Mouse (Mus musculus) forebrain, embryonic 15.5 days (tissue): Measurements from ENCODE around the gene Fam76b. TPM values are rescaled to one million over a fixed set of nuclear protein-coding genes. Genes with fewer than 3 reads are reported as not detected.

Experiments used
- ATAC-seq: fragments of 200-750 bp; cut with Nextera tagmentation; replicated peaks from 2 replicates; pipeline ENCODE4 v1.8.0; 2017; ENCODE audit warnings: mild to moderate bottlenecking, moderate TSS enrichment, moderate library complexity
- H3K27ac ChIP-seq: fragments of 300-500 bp; sonication (generic); replicated peaks from 2 replicates; pipeline ENCODE4 v1.5.1; 2015; ENCODE audit warnings: mild to moderate bottlenecking, inconsistent platforms
- H3K27me3 ChIP-seq: fragments of 300-500 bp; sonication (generic); 2 replicates; pipeline ENCODE4 v1.6.1; 2015; ENCODE audit warnings: inconsistent platforms
- H3K36me3 ChIP-seq: fragments of 300-500 bp; sonication (generic); 2 replicates; pipeline ENCODE4 v1.6.1; 2015; ENCODE audit warnings: mild to moderate bottlenecking, inconsistent platforms
- H3K4me1 ChIP-seq: fragments of 300-500 bp; sonication (generic); 2 replicates; pipeline ENCODE4 v1.6.1; 2015; ENCODE audit warnings: inconsistent platforms
- H3K4me2 ChIP-seq: fragments of 300-500 bp; sonication (generic); replicated peaks from 2 replicates; pipeline ENCODE4 v1.6.1; 2015; ENCODE audit warnings: mild to moderate bottlenecking, inconsistent platforms
- H3K4me3 ChIP-seq: fragments of 300-500 bp; sonication (generic); 2 replicates; pipeline ENCODE4 v1.5.1; 2015; ENCODE audit warnings: mild to moderate bottlenecking, inconsistent platforms
- H3K9ac ChIP-seq: fragments of 300-500 bp; sonication (generic); replicated peaks from 2 replicates; pipeline ENCODE4 v1.6.1; 2015; ENCODE audit warnings: mild to moderate bottlenecking, inconsistent platforms
- H3K9me3 ChIP-seq: fragments of 300-500 bp; sonication (generic); 2 replicates; pipeline ENCODE4 v1.6.1; 2016; ENCODE audit warnings: inconsistent platforms
- WGBS: fragments of 180-500 bp; shearing (Covaris S2); methylation state at CpG from one replicate; pipeline ENCODE4 v1.1.7; 2015; ENCODE audit warnings: mixed read lengths; 5-methylcytosine and 5-hydroxymethylcytosine counted together
- polyA plus RNA-seq: library from polyadenylated mRNA; unstranded; fragments of >200 nt; fragmentation: Nextera tagmentation; extraction: Ambion mirVana; gene quantifications from 2 replicates; pipeline ENCODE4 v1.2.1, GENCODE M21; 2015

The Fam76b gene
- polyA plus RNA-seq, 1 experiment from 2014 or later = 29.4 TPM

- H3K36me3 ChIP-seq = peaks cover 14% of the 10 kb centered on the region
- peak within 1 kb of the TSS; percentile 98 for H3K9ac ChIP-seq
- H3K27me3 ChIP-seq = no peaks in the 10 kb centered on the region
- ATAC-seq = peak; percentile 91
- peak within 1 kb of the TSS; percentile 99 for H3K27ac ChIP-seq
- under 1% methylated on average over 44 of the region's 44 CpGs for WGBS
- peaks cover 37% of the 10 kb centered on the region for H3K4me1 ChIP-seq
- H3K4me2 ChIP-seq = peak within 1 kb of the TSS; percentile 82
- no peaks in the 10 kb centered on the region for H3K9me3 ChIP-seq
- H3K4me3 ChIP-seq = peak within 1 kb of the TSS; percentile 61
Measured at GRCm38 (mm10) chr9:13826832-13827405, 597 bp upstream of the Fam76b start, which contains the start of gene Cep57. Gene Cep57, minus strand, starts transcription at chr9:13827107.

GRCm38 (mm10) chr9:13828087-13828441 lies 548 bp downstream of the Fam76b start:
- peaks cover 37% of the 10 kb centered on the region for H3K4me1 ChIP-seq
- peak overlapping the region; percentile 82 for H3K4me2 ChIP-seq
- ATAC-seq = peak; percentile 33; the same call in 1 of the 2 replicates
- no peaks in the 10 kb centered on the region for H3K27me3 ChIP-seq
- H3K36me3 ChIP-seq = peaks cover 26% of the 10 kb centered on the region
- H3K9ac ChIP-seq = peak overlapping the region; percentile 98
- H3K27ac ChIP-seq = peak overlapping the region; percentile 99
- WGBS = 0% methylated on average over 23 of the region's 23 CpGs
- H3K4me3 ChIP-seq = peak overlapping the region; percentile 61
- H3K9me3 ChIP-seq = no peaks in the 10 kb centered on the region

DNA sequence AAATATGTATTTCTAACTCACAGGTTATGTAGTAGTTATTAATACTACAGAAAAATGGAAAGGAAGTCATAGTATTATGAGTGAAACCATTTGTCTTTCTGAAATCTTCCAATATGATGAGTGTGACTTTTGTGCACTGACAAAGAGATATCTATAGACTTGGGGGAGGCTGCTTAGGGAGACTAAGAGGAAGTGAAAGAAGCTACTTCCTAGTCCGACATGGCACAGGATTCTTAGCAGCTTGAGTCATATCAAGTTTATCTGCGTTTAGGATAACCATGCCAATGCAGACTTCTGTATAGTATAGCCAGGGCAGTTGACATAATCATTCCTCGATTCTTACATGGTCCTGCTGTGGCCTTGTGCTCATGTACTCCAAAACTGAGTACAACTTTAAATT lies 7.7 kb downstream of the Fam76b start:
- H3K27ac ChIP-seq = no peak overlapping the region
- H3K4me2 ChIP-seq = no peak overlapping the region
- ATAC-seq = no peak
- H3K4me3 ChIP-seq = no peak overlapping the region
- WGBS = 94% methylated on average over 3 of the region's 3 CpGs
- H3K27me3 ChIP-seq = no peaks in the 10 kb centered on the region
- H3K4me1 ChIP-seq = peaks cover 4% of the 10 kb centered on the region; the same call in 1 of the 2 replicates
- H3K9me3 ChIP-seq = no peaks in the 10 kb centered on the region
- no peak overlapping the region for H3K9ac ChIP-seq
- peaks cover 85% of the 10 kb centered on the region for H3K36me3 ChIP-seq

- peaks cover 87% of the 10 kb centered on the region for H3K36me3 ChIP-seq
- no peaks in the 10 kb centered on the region for H3K4me1 ChIP-seq
- no peak overlapping the region for H3K9ac ChIP-seq
- H3K27ac ChIP-seq = no peak overlapping the region
- WGBS = 90% methylated on average over 2 of the region's 2 CpGs
- H3K4me3 ChIP-seq = no peak overlapping the region
- no peaks in the 10 kb centered on the region for H3K9me3 ChIP-seq
- ATAC-seq = no peak
- no peaks in the 10 kb centered on the region for H3K27me3 ChIP-seq
- no peak overlapping the region for H3K4me2 ChIP-seq
Measured at GRCm38 (mm10) chr9:13836726-13837125, 9.2 kb downstream of the Fam76b start.

- H3K4me2 ChIP-seq = no peak overlapping the region
- no peaks in the 10 kb centered on the region for H3K4me1 ChIP-seq
- no peaks in the 10 kb centered on the region for H3K9me3 ChIP-seq
- H3K27ac ChIP-seq = no peak overlapping the region
- no peak for ATAC-seq
- no peak overlapping the region for H3K9ac ChIP-seq
- H3K27me3 ChIP-seq = no peaks in the 10 kb centered on the region
- peaks cover 21% of the 10 kb centered on the region for H3K36me3 ChIP-seq
- no peak overlapping the region for H3K4me3 ChIP-seq
- 93% methylated on average over 3 of the region's 3 CpGs for WGBS
Measured at GRCm38 (mm10) chr9:13847591-13847990, 20.1 kb downstream of the Fam76b start.

- Histone ChIP-seq H3K4me1 (no peaks in the 10 kb centered on the region), H3K9ac (no peak overlapping the region), H3K9me3 (no peaks in the 10 kb centered on the region), H3K36me3 (peaks cover 14% of the 10 kb centered on the region), H3K4me3 (no peak overlapping the region), H3K4me2 (no peak overlapping the region), H3K27ac (no peak overlapping the region), H3K27me3 (no peaks in the 10 kb centered on the region)
- ATAC-seq = peak; percentile 82
- 75% methylated on average over 10 of the region's 10 CpGs for WGBS
Measured at GRCm38 (mm10) chr9:13848481-13849480, 21.3 kb downstream of the Fam76b start.

DNA sequence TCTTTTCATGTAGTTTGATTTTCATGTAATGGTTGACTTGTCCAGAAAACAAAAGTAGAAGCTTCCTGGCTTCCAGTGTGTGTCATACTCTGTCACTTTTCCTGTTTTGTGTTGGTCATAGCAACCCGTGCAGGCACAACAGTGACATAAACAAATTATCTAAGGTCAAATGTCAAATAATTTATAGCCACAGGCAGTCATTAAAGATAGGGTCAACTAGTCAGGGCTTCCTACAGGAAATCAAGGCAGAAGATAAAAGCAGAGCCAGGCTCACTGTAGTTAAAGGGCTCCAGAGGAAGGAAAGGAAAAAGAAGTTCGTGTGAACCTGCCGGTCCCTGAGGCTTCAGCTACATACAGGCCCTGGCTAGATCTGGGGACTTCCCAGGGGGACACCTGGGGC lies 26.4 kb downstream of the Fam76b start:
- 89% methylated on average over 3 of the region's 3 CpGs for WGBS
- H3K4me1 ChIP-seq = no peaks in the 10 kb centered on the region
- no peak overlapping the region for H3K9ac ChIP-seq
- no peaks in the 10 kb centered on the region for H3K27me3 ChIP-seq
- H3K9me3 ChIP-seq = no peaks in the 10 kb centered on the region
- H3K36me3 ChIP-seq = no peaks in the 10 kb centered on the region
- ATAC-seq = no peak
- H3K4me2 ChIP-seq = no peak overlapping the region
- no peak overlapping the region for H3K4me3 ChIP-seq
- H3K27ac ChIP-seq = no peak overlapping the region

DNA sequence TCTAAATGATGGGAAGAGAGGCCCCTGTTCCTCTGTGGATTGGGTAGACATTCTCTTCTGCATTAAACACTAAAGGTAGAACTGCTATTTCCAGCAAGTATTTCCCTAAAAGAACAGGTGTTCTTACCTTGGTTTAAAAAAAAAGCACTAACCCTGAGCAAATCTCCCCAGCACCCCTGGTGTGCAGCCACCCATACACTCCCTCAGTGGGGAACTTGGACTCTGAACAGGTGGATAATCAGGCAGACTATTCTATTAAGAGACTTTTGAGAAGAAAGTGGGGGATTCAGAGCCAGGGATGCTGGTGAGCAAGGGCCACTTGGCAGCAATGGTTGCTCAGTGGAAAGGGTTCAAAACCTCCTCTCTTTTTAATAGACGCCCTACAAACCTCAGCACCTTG lies 28.7 kb downstream of the Fam76b start:
- H3K9ac ChIP-seq = no peak overlapping the region
- no peaks in the 10 kb centered on the region for H3K27me3 ChIP-seq
- ATAC-seq = no peak
- no peaks in the 10 kb centered on the region for H3K9me3 ChIP-seq
- no peak overlapping the region for H3K27ac ChIP-seq
- WGBS = 73% methylated on average over 1 of the region's 1 CpGs
- no peak overlapping the region for H3K4me3 ChIP-seq
- no peaks in the 10 kb centered on the region for H3K36me3 ChIP-seq
- H3K4me2 ChIP-seq = no peak overlapping the region
- H3K4me1 ChIP-seq = no peaks in the 10 kb centered on the region

DNA sequence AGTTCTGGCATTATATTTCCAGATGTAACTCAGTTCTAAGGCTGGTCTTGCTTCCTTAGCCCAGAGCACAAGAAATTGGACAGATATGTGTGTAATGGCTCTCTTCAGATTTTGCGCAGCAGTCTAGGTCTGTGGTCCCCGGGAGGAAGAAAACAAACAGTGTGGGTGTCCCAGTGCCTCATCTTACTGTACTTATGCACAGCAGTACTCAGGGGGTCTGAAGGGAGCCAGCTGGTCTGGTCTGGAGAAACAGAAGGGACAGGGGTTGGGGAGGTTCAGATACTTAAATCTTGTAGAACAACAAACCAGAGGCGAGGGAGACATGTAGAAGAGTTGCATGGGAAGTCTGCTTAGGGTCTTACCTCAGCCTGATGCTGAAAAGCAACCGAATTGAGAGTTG lies 29.3 kb downstream of the Fam76b start:
- no peak for ATAC-seq
- WGBS = 78% methylated on average over 4 of the region's 4 CpGs

GRCm38 (mm10) chr9:13867646-13868045 lies 40.1 kb downstream of the Fam76b start:
- H3K4me1 ChIP-seq = no peaks in the 10 kb centered on the region
- WGBS = 61% methylated on average over 2 of the region's 2 CpGs
- no peak for ATAC-seq
- H3K9me3 ChIP-seq = no peaks in the 10 kb centered on the region
- no peak overlapping the region for H3K4me2 ChIP-seq
- H3K4me3 ChIP-seq = no peak overlapping the region
- H3K27ac ChIP-seq = no peak overlapping the region
- H3K36me3 ChIP-seq = no peaks in the 10 kb centered on the region
- H3K9ac ChIP-seq = no peak overlapping the region
- no peaks in the 10 kb centered on the region for H3K27me3 ChIP-seq

More for the DNA sequence above, 29.3 kb downstream of the Fam76b start:
- Histone ChIP-seq H3K4me2 (no peak overlapping the region), H3K9me3 (no peaks in the 10 kb centered on the region), H3K4me1 (no peaks in the 10 kb centered on the region), H3K27ac (no peak overlapping the region), H3K36me3 (no peaks in the 10 kb centered on the region), H3K9ac (no peak overlapping the region), H3K27me3 (no peaks in the 10 kb centered on the region), H3K4me3 (no peak overlapping the region)

DNA sequence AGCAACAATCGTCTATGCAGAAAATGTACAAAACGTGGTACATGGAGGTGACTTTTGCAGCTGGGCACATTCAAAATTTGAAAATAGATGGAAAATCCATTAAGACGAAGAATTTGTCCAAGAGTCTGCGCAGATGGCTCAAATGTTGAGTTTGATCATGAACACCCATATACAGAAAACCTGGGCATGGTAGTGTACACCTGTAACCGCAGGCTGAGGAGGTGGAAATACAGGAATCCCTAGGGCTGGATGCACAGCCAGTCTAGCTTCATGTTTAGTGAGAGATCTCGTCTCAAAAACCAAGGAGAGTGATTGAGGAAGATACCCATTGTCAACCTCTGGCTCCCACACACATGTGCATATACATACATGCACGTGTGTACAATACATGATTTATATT lies 44.1 kb downstream of the Fam76b start:
- no peaks in the 10 kb centered on the region for H3K27me3 ChIP-seq
- H3K4me3 ChIP-seq = no peak overlapping the region
- no peak for ATAC-seq
- no peaks in the 10 kb centered on the region for H3K4me1 ChIP-seq
- no peaks in the 10 kb centered on the region for H3K36me3 ChIP-seq
- no peak overlapping the region for H3K27ac ChIP-seq
- no peaks in the 10 kb centered on the region for H3K9me3 ChIP-seq
- H3K9ac ChIP-seq = no peak overlapping the region
- no peak overlapping the region for H3K4me2 ChIP-seq
- WGBS = 87% methylated on average over 7 of the region's 7 CpGs

GRCm38 (mm10) chr9:13874359-13874758 lies 46.8 kb downstream of the Fam76b start:
- WGBS = 59% methylated on average over 2 of the region's 2 CpGs
- H3K9me3 ChIP-seq = no peaks in the 10 kb centered on the region
- no peak for ATAC-seq

More at GRCm38 (mm10) chr9:13874359-13874758, 46.8 kb downstream of the Fam76b start:
- no peak overlapping the region for H3K27ac ChIP-seq
- no peaks in the 10 kb centered on the region for H3K36me3 ChIP-seq
- H3K4me1 ChIP-seq = no peaks in the 10 kb centered on the region
- no peak overlapping the region for H3K4me2 ChIP-seq
- H3K4me3 ChIP-seq = no peak overlapping the region
- no peak overlapping the region for H3K9ac ChIP-seq
- no peaks in the 10 kb centered on the region for H3K27me3 ChIP-seq
